Mouse (Mus musculus) intestine, embryonic 16.5 days (tissue): ENCODE measurements around the gene Kdf1. TPM values are rescaled to one million over a fixed set of nuclear protein-coding genes. Genes with fewer than 3 reads are reported as not detected.

Experiments
- ATAC-seq: fragments of 200-750 bp; cut with Nextera tagmentation; 2 replicates; pipeline ENCODE4 v1.8.0; 2017; ENCODE audit warnings: moderate TSS enrichment, moderate library complexity
- H3K27ac ChIP-seq: fragments of 300-500 bp; sonication (generic); 2 replicates; pipeline ENCODE4 v1.5.1; 2014; ENCODE audit warnings: mild to moderate bottlenecking, low read length
- H3K27me3 ChIP-seq: fragments of 300-500 bp; sonication (generic); replicated peaks from 2 replicates; pipeline ENCODE4 v1.6.1; 2014; ENCODE audit warnings: low read length, control low read depth, mixed read lengths; ENCODE audit not compliant: control insufficient read depth, insufficient read depth
- H3K36me3 ChIP-seq: fragments of 300-500 bp; sonication (generic); 2 replicates; pipeline ENCODE4 v1.6.1; 2014; ENCODE audit warnings: low read length, control low read depth; ENCODE audit not compliant: control insufficient read depth, insufficient read depth
- H3K4me1 ChIP-seq: fragments of 300-500 bp; sonication (generic); 2 replicates; pipeline ENCODE4 v1.6.1; 2014; ENCODE audit warnings: low read length, control low read depth, mixed read lengths; ENCODE audit not compliant: control insufficient read depth, insufficient read depth
- H3K4me2 ChIP-seq: fragments of 300-500 bp; sonication (generic); 2 replicates; pipeline ENCODE4 v1.6.1; 2014; ENCODE audit warnings: low read depth, low read length, control low read depth
- H3K4me3 ChIP-seq: fragments of 300-500 bp; sonication (generic); 2 replicates; pipeline ENCODE4 v1.5.1; 2014; ENCODE audit warnings: mild to moderate bottlenecking, low read length
- H3K9ac ChIP-seq: fragments of 300-500 bp; sonication (generic); 2 replicates; pipeline ENCODE4 v1.6.1; 2014; ENCODE audit warnings: low read depth, low read length
- H3K9me3 ChIP-seq: fragments of 300-500 bp; sonication (generic); 2 replicates; pipeline ENCODE4 v1.6.1; 2016; ENCODE audit warnings: low read length, control low read depth; ENCODE audit not compliant: control insufficient read depth
- WGBS: fragments of 180-500 bp; shearing (Covaris S2); extraction: QIAGEN DNeasy Blood & Tissue Kit; methylation state at CpG from one replicate; pipeline ENCODE4 v1.1.7; 2014; 5-methylcytosine and 5-hydroxymethylcytosine counted together
- microRNA-seq: library from miRNA; unstranded; fragments of <30 nt; microRNA quantifications from one replicate; pipeline ENCODE4, GENCODE M21; 2016
- polyA plus RNA-seq: library from polyadenylated mRNA; unstranded; fragments of >200 nt; fragmentation: Nextera tagmentation; extraction: Ambion mirVana; gene quantifications from 2 replicates; pipeline ENCODE4 v1.2.1, GENCODE M21; 2015

Kdf1 gene
- polyA plus RNA-seq, 1 experiment from 2014 or later = 55.3 TPM

- H3K9me3 ChIP-seq = no peaks in the 10 kb centered on the region
- H3K4me3 ChIP-seq = no peak overlapping the region
- no peak overlapping the region for H3K27ac ChIP-seq
- 26% methylated on average over 8 of the region's 8 CpGs for WGBS
- H3K9ac ChIP-seq = no peak overlapping the region
- no peak for ATAC-seq
- H3K36me3 ChIP-seq = no peaks in the 10 kb centered on the region
- H3K4me2 ChIP-seq = no peak overlapping the region
- H3K27me3 ChIP-seq = no peaks in the 10 kb centered on the region
- peaks cover 3% of the 10 kb centered on the region; the same call in 1 of the 2 replicates for H3K4me1 ChIP-seq
These were observed 48.5 kb downstream of the Kdf1 start for GRCm38 (mm10) chr4:133567251-133567650.

DNA sequence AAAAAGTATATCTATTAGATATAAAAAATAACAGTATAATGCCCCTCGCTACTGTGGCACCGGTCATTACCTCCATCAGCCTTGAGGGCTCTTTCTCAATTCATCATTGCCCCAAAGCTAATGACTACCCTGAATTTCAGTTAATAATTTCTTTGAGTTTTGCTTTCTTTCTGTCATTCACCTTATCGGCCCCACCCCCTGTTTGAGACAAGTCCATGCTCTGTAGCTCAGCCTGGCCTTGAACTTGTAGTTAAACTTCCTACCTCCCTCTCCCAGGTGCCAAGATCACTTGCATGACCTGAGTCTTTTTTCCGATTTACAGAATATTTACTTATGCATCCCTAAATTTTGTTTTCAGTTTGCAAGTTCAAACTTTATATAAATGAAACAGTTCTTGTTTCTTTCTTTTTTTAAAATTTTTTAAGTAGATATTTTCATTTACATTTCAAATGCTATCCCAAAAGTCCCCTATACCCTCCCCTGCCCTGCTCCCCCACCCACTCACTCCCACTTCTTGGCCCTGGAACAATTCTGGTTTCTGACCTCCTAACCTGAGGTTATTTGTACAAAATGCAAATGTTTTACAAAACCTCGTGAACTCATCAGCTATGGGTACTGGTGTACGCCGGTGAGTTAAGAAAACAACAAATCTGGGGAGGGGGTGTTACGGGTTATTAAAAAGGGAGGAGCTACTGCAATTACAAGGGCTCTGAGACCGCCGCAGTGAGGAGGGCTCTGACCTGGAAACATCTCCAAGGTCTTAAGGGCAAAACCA is 50.7 kb downstream of the Kdf1 start:
- 57% methylated on average over 10 of the region's 10 CpGs for WGBS
- Histone ChIP-seq H3K27ac (peak overlapping the region; percentile 78), H3K27me3 (no peaks in the 10 kb centered on the region), H3K4me2 (peak overlapping the region; percentile 30; the same call in 1 of the 2 replicates), H3K36me3 (no peaks in the 10 kb centered on the region), H3K4me1 (peaks cover 3% of the 10 kb centered on the region; the same call in 1 of the 2 replicates), H3K9me3 (no peaks in the 10 kb centered on the region), H3K4me3 (no peak overlapping the region), H3K9ac (0 out of 2 replicates have a peak overlapping the region, but pooled peaks have one; percentile 2)
- peak; percentile 60 for ATAC-seq

DNA sequence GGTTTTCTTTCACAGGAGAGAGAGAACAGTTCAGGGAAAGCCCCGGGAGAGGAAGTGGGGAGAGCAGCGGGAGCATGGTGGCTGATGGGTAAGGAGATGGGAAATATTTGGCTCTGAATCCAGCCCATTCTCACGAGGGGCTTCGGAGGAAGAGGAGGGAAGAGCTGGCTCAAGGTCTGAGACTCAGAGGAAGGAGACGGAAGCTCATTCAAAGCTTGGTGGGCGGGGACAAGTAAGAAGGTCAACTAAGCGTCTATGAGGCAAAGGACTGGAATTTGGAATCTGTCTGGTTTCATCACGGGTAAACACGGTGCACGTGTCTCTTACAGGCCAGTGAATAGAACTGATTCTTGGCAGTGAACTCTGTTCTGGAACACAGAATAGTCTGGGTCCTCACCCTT is 51.3 kb downstream of the Kdf1 start:
- peak; percentile 64 for ATAC-seq
- Histone ChIP-seq H3K9me3 (no peaks in the 10 kb centered on the region), H3K4me3 (no peak overlapping the region), H3K27ac (peak overlapping the region; percentile 78), H3K9ac (0 out of 2 replicates have a peak overlapping the region, but pooled peaks have one; percentile 2), H3K36me3 (no peaks in the 10 kb centered on the region), H3K27me3 (no peaks in the 10 kb centered on the region), H3K4me2 (peak overlapping the region; percentile 30), H3K4me1 (peaks cover 3% of the 10 kb centered on the region; the same call in 1 of the 2 replicates)
- 38% methylated on average over 10 of the region's 10 CpGs for whole genome bisulfite sequencing

GRCm38 (mm10) chr4:133574070-133574842 is 55.5 kb downstream of the Kdf1 start, which contains the start of gene Gpatch3:
Gene Gpatch3 (plus strand): TSS chr4:133574745.
- peak within 1 kb of the TSS; percentile 94 for H3K4me2 ChIP-seq
- H3K36me3 ChIP-seq = peaks cover 4% of the 10 kb centered on the region
- H3K4me3 ChIP-seq = peak within 1 kb of the TSS; percentile 98
- H3K27ac ChIP-seq = peak within 1 kb of the TSS; percentile 81
- no peaks in the 10 kb centered on the region for H3K9me3 ChIP-seq
- peak; percentile 88 for ATAC-seq
- no peaks in the 10 kb centered on the region for H3K27me3 ChIP-seq
- WGBS = 4% methylated on average over 44 of the region's 44 CpGs
- peaks cover 4% of the 10 kb centered on the region; the same call in 1 of the 2 replicates for H3K4me1 ChIP-seq
- H3K9ac ChIP-seq = peak within 1 kb of the TSS; percentile 95

DNA sequence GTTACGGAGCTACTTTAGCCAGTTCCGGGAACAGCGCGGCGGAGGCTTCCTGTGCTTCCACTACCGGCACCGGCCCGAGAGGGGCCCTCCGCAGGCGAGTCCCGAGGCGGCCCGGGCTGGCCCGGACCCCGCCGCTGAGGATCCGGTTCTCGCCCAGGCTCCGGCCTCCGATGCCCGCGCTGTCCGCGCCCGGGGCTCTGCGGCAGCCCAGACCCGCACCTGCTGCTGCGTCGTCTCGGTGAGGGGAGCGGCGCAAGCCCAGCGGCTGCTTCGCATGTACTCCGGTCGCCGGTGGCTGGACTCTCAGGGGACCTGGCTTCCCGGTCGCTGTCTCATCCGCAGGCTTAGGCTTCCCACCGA is 56.1 kb downstream of the Kdf1 start:
- peak overlapping the region; percentile 98 for H3K4me3 ChIP-seq
- H3K4me2 ChIP-seq = peak overlapping the region; percentile 94
- H3K27me3 ChIP-seq = no peaks in the 10 kb centered on the region
- H3K27ac ChIP-seq = peak overlapping the region; percentile 81
- H3K4me1 ChIP-seq = peaks cover 4% of the 10 kb centered on the region; the same call in 1 of the 2 replicates
- under 1% methylated on average over 41 of the region's 41 CpGs for WGBS
- H3K36me3 ChIP-seq = peaks cover 4% of the 10 kb centered on the region
- ATAC-seq = peak; percentile 64
- H3K9ac ChIP-seq = peak overlapping the region; percentile 95
- H3K9me3 ChIP-seq = no peaks in the 10 kb centered on the region

GRCm38 (mm10) chr4:133577983-133578382 is 59.2 kb downstream of the Kdf1 start:
- ATAC-seq = no peak
- H3K27ac ChIP-seq = no peak overlapping the region
- 74% methylated on average over 12 of the region's 12 CpGs for WGBS
- H3K27me3 ChIP-seq = no peaks in the 10 kb centered on the region
- H3K4me1 ChIP-seq = peaks cover 4% of the 10 kb centered on the region
- peaks cover 6% of the 10 kb centered on the region for H3K36me3 ChIP-seq
- no peak overlapping the region for H3K4me3 ChIP-seq
- H3K4me2 ChIP-seq = no peak overlapping the region
- no peak overlapping the region for H3K9ac ChIP-seq
- no peaks in the 10 kb centered on the region for H3K9me3 ChIP-seq

Small RNA genes lying within 50 kb of the gene (microRNA-seq; reads per million reads assigned to microRNA genes)
- gene Gm23158 = not detected

Other genes with a start within 250 kb of the Kdf1 start
- gene Tmem222, start 241.2 kb upstream of the Kdf1 start, polyA plus RNA-seq = 69.8 and 75.7 TPM in 2 replicates
- gene Wdtc1, start 165.5 kb upstream of the Kdf1 start, polyA plus RNA-seq = 11.4 and 12.8 TPM in 2 replicates
- 9.1 and 9.2 TPM in 2 replicates for gene Slc9a1, start 149.3 kb upstream of the Kdf1 start, polyA plus RNA-seq
- gene Tent5b, start 38.8 kb upstream of the Kdf1 start, polyA plus RNA-seq = 0.66 and 0.73 TPM in 2 replicates
- 0.70 and 0.81 TPM in 2 replicates for gene Trnp1, start 20.4 kb upstream of the Kdf1 start, polyA plus RNA-seq
- 214 and 228 TPM in 2 replicates for gene Nudc, start 27.0 kb downstream of the Kdf1 start, polyA plus RNA-seq
- 9.2 and 10.3 TPM in 2 replicates for gene Nr0b2, start 34.4 kb downstream of the Kdf1 start, polyA plus RNA-seq
- 5.5 and 7.5 TPM in 2 replicates for gene Gpatch3, start 55.8 kb downstream of the Kdf1 start, polyA plus RNA-seq
- 17.1 and 17.3 TPM in 2 replicates for gene Gpn2, start 65.4 kb downstream of the Kdf1 start, polyA plus RNA-seq
- gene Sfn, start 83.2 kb downstream of the Kdf1 start, polyA plus RNA-seq = 50.1 and 59.9 TPM in 2 replicates
- 1.3 and 1.6 TPM in 2 replicates for gene Zdhhc18, start 131.2 kb downstream of the Kdf1 start, polyA plus RNA-seq
- 16.6 and 18.5 TPM in 2 replicates for gene Pigv, start 153.7 kb downstream of the Kdf1 start, polyA plus RNA-seq
- gene Arid1a, start 237.8 kb downstream of the Kdf1 start, polyA plus RNA-seq = 17.8 and 18.5 TPM in 2 replicates